Mouse (Mus musculus): ENCODE results near the gene Stambpl1. TPM values are rescaled to one million over a fixed set of nuclear protein-coding genes. Genes with fewer than 3 reads are reported as not detected.

The Stambpl1 gene
- polyA plus RNA-seq, 1 experiment from 2014 or later: 10.3 TPM

DNA sequence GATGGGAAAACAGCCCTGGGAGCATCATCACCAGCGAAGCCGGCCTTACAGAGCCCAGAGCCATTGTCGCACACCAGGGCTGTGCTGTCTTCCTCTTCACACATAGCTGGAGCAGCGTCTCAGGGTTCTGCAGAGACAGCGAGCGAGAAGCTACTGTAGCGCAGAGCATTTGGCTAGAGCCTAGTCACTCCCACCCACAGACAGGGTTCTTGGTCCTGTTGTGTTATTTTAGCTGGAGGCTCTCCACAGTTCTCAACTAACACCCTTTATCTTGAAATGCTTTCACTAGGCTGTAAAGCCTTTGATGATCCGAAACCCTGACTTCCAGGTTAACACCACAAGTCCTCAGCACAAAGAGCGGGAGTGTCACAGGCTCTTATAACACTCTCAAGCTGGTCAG is 60.4 kb downstream of the Stambpl1 start:
- ATAC-seq: no peak
- Histone ChIP-seq H3K9me3 (ENCODE audit: low read length) (no peaks in the 10 kb centered on the region), H3K27me3 (ENCODE audit: insufficient read depth, low read length) (no peaks in the 10 kb centered on the region), H3K4me2 (ENCODE audit: low read depth, low read length) (no peak overlapping the region), H3K27ac (ENCODE audit: low read depth) (no peak overlapping the region), H3K9ac (replicated peaks) (no peak overlapping the region), H3K4me1 (ENCODE audit: insufficient read depth) (peaks cover 5% of the 10 kb centered on the region), H3K36me3 (replicated peaks; ENCODE audit: insufficient read depth, low read length) (no peaks in the 10 kb centered on the region), H3K4me3 (ENCODE audit: low read depth, low read length) (no peak overlapping the region)
- WGBS (ENCODE audit: insufficient replicate concordance): 82% methylated on average over 9 of the region's 9 CpGs
- TF ChIP-seq EP300 (IDR thresholded peaks at IDR 0.05; ENCODE audit: low read depth) (no peak), CTCF (IDR thresholded peaks at IDR 0.05; ENCODE audit: low read depth) (no peak)
- no peak for DNase-seq

DNA sequence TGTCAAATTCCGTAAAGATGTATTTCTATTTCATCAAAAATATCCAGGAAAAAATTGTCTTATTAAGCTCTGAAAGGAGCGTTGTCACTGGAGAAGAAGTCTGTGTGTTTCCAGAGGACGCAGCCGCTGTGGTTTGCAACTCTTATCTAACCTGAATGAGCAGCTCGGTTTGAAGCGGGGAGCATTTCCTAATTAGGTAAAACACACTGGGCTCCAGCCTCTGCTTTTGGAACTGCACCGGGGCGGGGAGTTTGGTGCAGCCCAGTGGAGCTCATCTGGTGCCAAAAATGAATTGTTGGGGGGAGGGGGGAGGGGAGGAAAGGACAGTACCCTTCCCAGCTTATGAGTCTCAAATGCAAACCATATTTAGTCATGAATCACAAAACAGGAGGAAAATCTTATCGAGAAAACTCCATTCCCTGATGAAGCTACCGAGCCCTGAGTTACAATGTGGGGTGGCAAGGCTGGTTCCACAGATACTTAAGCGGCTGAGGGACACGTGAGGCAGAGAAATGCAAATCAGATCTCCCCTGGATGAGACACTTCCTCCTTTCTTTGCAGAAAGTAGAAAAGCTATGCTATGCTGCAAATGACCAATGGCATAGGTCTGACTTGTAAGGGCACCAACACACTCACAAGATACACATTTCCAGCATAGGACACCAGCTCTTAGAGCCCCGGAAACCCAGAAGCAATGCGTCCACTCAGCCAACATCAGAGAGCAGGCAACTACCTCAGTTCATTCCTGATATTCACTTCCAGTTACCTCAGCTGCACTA is 62.3 kb downstream of the Stambpl1 start:
- Histone ChIP-seq H3K27ac (ENCODE audit: low read depth) (peak overlapping the region; percentile 39; the same call in 1 of the 2 replicates), H3K4me1 (ENCODE audit: insufficient read depth) (peaks cover 5% of the 10 kb centered on the region), H3K36me3 (replicated peaks; ENCODE audit: insufficient read depth, low read length) (no peaks in the 10 kb centered on the region), H3K4me3 (ENCODE audit: low read depth, low read length) (peak overlapping the region; percentile 17), H3K9me3 (ENCODE audit: low read length) (no peaks in the 10 kb centered on the region), H3K9ac (replicated peaks) (no peak overlapping the region), H3K4me2 (ENCODE audit: low read depth, low read length) (peak overlapping the region; percentile 61), H3K27me3 (ENCODE audit: insufficient read depth, low read length) (no peaks in the 10 kb centered on the region)
- ATAC-seq (no peak), DNase-seq (no peak)
- WGBS (ENCODE audit: insufficient replicate concordance): 20% methylated on average over 14 of the region's 14 CpGs
- TF ChIP-seq CTCF (IDR thresholded peaks at IDR 0.05; ENCODE audit: low read depth) (no peak), EP300 (IDR thresholded peaks at IDR 0.05; ENCODE audit: low read depth) (no peak)

DNA sequence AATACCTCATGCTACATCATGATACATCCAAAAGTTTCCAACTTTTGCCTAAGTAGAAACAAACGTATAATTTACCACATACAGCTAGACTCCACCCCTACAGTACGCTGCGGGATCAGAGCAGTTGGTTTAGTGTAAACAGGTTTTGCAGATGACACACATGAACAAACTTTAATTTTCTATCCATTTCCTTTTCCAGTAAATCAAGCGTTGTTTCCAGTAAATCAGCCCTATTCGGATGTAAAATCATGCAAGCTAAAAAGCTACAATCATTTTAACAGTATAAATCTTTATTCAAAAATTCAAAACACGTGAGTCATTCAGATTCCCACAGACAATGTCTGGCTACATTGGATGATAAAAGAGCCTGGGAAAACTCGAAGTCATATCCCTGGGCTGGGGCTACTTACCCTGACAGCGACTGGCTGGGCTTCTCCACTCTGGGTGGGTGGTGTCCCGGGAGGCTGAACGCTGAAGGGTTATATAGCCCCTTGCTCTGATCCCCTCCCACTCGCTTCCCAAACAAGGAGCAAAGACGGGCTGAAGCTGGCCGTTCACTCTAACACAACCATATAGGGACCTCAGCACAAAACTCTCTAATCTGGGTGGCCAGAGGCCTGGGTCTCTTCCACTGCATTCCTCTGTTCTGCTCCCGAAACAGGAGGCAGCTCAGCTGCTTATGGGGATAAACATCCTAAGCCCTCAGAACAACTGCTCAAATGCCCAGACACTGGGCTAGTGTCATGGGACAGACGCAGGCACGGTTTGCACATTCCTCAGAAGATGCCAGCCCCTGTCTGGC is 63.1 kb downstream of the Stambpl1 start, which contains the start of gene Acta2:
TSS of gene Acta2 (minus strand) at position 711 of the 802 bp plus-strand sequence.
- Histone ChIP-seq H3K4me2 (ENCODE audit: low read depth, low read length) (peak within 1 kb of the TSS; percentile 61), H3K9me3 (ENCODE audit: low read length) (no peaks in the 10 kb centered on the region), H3K4me1 (ENCODE audit: insufficient read depth) (peaks cover 5% of the 10 kb centered on the region), H3K27ac (ENCODE audit: low read depth) (0 out of 2 replicates have a peak within 1 kb of the TSS, but pooled peaks have one; percentile 39), H3K4me3 (ENCODE audit: low read depth, low read length) (peak within 1 kb of the TSS; percentile 17; the same call in 1 of the 2 replicates), H3K36me3 (replicated peaks; ENCODE audit: insufficient read depth, low read length) (no peaks in the 10 kb centered on the region), H3K27me3 (ENCODE audit: insufficient read depth, low read length) (no peaks in the 10 kb centered on the region), H3K9ac (replicated peaks) (no peak within 1 kb of the TSS)
- DNase-seq (no peak), ATAC-seq (no peak)
- WGBS (ENCODE audit: insufficient replicate concordance): 63% methylated on average over 16 of the region's 16 CpGs
- no peak for TF ChIP-seq EP300 (IDR thresholded peaks at IDR 0.05; ENCODE audit: low read depth)
- no peak for TF ChIP-seq CTCF (IDR thresholded peaks at IDR 0.05; ENCODE audit: low read depth)

DNA sequence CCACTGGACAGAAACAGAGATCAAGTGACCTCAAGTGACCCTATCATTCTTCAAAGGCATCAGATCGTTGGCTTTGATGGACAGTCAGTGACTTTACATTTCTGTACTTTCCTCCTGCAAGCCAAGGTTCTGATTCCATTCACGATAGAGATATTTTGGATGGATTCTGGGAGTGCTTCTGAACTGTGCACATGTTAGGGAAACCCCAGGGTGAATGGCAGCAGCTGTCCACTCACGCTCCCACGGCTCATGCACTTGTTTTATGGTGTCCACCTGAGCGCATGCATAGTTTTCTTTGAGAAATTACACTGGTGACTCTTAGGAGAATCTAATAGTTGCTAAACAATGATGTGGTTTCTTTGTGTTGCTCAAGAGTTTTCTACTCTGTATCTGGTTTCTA is 64.1 kb downstream of the Stambpl1 start:
- TF ChIP-seq CTCF (IDR thresholded peaks at IDR 0.05; ENCODE audit: low read depth): no peak
- no peak for TF ChIP-seq EP300 (IDR thresholded peaks at IDR 0.05; ENCODE audit: low read depth)
- ATAC-seq (no peak), DNase-seq (no peak)
- H3K27ac ChIP-seq (ENCODE audit: low read depth): no peak overlapping the region
- no peak overlapping the region for H3K4me3 ChIP-seq (ENCODE audit: low read depth, low read length)
- no peaks in the 10 kb centered on the region for H3K9me3 ChIP-seq (ENCODE audit: low read length)
- no peak overlapping the region for H3K4me2 ChIP-seq (ENCODE audit: low read depth, low read length)
- peaks cover 5% of the 10 kb centered on the region for H3K4me1 ChIP-seq (ENCODE audit: insufficient read depth)
- no peak overlapping the region for H3K9ac ChIP-seq (replicated peaks)
- WGBS (ENCODE audit: insufficient replicate concordance): 69% methylated on average over 5 of the region's 5 CpGs
- H3K27me3 ChIP-seq (ENCODE audit: insufficient read depth, low read length): no peaks in the 10 kb centered on the region
- H3K36me3 ChIP-seq (replicated peaks; ENCODE audit: insufficient read depth, low read length): no peaks in the 10 kb centered on the region

DNA sequence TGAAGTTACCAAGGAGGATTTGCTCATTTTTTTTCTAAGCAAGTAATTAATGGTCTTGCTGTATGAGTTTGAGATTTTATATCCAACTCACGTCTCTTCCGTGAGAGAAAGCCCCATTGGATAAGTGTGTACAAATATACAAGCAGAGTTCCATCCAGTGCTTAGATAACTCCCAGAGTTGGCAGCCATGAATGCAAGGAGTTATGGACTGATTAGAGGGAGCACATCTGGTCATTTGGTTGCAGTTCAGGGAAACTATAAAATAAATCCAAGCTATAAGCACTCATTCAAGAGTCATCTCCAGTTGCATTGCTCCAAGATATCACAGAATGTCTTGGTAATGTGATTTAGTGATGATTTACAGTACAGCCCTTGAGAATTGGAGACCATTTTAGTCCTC is 64.9 kb downstream of the Stambpl1 start:
- ATAC-seq (no peak), DNase-seq (no peak)
- Histone ChIP-seq H3K9me3 (ENCODE audit: low read length) (no peaks in the 10 kb centered on the region), H3K4me3 (ENCODE audit: low read depth, low read length) (no peak overlapping the region), H3K9ac (replicated peaks) (no peak overlapping the region), H3K36me3 (replicated peaks; ENCODE audit: insufficient read depth, low read length) (no peaks in the 10 kb centered on the region), H3K27ac (ENCODE audit: low read depth) (no peak overlapping the region), H3K4me1 (ENCODE audit: insufficient read depth) (peaks cover 5% of the 10 kb centered on the region), H3K4me2 (ENCODE audit: low read depth, low read length) (no peak overlapping the region), H3K27me3 (ENCODE audit: insufficient read depth, low read length) (no peaks in the 10 kb centered on the region)
- WGBS (ENCODE audit: insufficient replicate concordance): 76% methylated on average over 2 of the region's 2 CpGs
- TF ChIP-seq EP300 (IDR thresholded peaks at IDR 0.05; ENCODE audit: low read depth) (no peak), CTCF (IDR thresholded peaks at IDR 0.05; ENCODE audit: low read depth) (no peak)
